Mouse (Mus musculus) heart, postnatal 25 days (tissue): Measurements from ENCODE around the gene Atp13a5. TPM values are rescaled to one million over a fixed set of nuclear protein-coding genes. Genes with fewer than 3 reads are reported as not detected.

Experiments
- DNase-seq: peaks from one replicate; pipeline ENCODE4 v3.0.0; 2022; ENCODE audit warnings: low spot score
- intact Hi-C: fragments of 180-260 bp; cut with DNase I; formaldehyde crosslinking; loops from one replicate; pipeline ENCODE4 v1.15.1; 2025
- total RNA-seq, 2 experiments: library from RNA; stranded (reverse); gene quantifications; 2 replicates each; pipeline ENCODE4 v1.2.3; 2021

Gene Atp13a5
- total RNA-seq, 2 experiments from 2014 or later = not detected

- intact Hi-C loops = no loop called here
- peak; percentile 7 for DNase-seq
Observed at GRCm38 (mm10) chr16:29209605-29210411, 168.7 kb downstream of the Atp13a5 start, which contains the start of gene Hrasls. TSS of gene Hrasls (plus strand) at chr16:29209695.

DNA sequence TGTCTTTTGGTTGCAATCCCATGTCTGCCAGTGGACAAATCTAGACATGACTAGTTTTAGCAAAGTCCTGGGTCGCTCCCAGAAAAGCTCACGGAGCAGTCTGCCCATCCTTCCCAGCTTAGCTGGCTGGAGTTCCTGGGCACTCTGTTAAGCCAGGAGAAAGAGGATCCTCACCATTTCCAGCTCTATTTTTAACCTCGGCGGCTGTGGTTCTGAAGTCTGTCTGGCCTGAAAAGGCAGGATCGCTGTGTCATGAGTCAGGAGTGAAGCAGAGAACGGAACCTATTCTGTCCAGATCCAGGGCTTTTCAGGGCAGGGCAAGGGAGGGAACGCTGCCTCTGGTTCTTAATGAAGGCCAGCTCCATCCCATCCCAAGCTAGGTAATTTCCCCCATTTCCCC is 169.7 kb downstream of the Atp13a5 start:
- DNase-seq = peak; percentile 7
- intact Hi-C loops = no loop called here

DNA sequence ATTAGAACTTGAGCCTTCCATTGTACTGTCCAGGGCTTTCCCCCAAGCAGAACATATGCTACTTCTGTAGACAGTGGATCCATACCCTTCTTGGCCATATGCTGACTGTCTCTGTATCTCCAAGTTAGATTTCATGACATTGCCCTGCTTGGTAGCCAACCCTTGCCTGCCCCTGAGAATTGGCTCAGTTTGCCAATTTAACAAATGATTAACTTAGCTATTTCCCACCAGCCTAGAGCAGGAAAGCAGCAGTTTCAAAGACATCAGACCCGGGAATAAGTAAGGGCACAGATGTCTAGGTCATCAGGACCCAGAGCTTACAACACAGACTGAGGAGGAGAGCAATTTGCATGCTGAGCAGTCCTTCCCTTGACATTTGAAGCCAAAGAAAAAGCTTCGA is 173.0 kb downstream of the Atp13a5 start:
- intact Hi-C loops = no loop called here
- no peak for DNase-seq

DNA sequence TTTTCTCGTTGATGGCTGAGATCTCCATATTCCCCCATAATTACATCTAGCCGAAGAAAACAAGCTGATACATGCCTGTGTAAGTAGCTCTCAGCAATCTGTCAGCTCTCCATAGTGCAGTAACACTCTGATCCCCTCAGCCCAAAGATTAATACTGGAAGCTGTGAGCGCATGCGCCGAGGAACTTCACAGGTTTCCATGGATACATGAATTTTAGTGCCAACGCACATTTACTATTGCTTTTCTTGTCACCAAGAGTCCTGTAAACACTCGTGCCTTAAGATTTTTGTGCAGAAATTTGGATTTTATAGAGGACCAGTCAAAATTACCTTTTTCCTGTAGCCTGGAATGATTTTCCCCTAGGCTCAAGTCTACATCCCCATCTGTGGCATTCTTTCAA is 173.7 kb downstream of the Atp13a5 start:
- intact Hi-C loops = no loop called here
- no peak for DNase-seq

- intact Hi-C loops = no loop called here
- no peak for DNase-seq
Observed at GRCm38 (mm10) chr16:29201146-29201545, 177.4 kb downstream of the Atp13a5 start.

- no peak for DNase-seq
- intact Hi-C loops = no loop called here
Observed at GRCm38 (mm10) chr16:29198461-29198860, 180.1 kb downstream of the Atp13a5 start.

GRCm38 (mm10) chr16:29195156-29195555 is 183.4 kb downstream of the Atp13a5 start:
- intact Hi-C loops = no loop called here

DNA sequence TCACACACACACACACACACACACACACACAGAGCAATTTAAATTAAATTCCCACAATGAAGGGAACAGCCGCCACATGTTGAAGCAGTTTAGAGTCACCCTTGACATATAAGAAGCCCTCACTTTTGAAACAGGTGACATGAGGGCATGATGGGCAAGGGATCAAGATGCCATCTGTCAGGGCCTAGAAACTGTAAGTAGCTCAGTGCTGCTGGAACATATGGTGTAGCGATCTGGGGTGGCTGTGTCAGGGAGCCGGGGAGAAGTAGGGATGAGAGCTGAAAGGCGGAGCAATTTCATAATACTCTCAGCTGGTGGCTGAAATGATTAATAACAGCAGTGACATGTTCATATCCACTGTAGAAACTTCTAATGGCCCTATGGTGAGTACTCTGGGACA is 184.6 kb downstream of the Atp13a5 start:
- no peak for DNase-seq
- intact Hi-C loops = no loop called here

More at GRCm38 (mm10) chr16:29195156-29195555, 183.4 kb downstream of the Atp13a5 start:
- no peak for DNase-seq

DNA sequence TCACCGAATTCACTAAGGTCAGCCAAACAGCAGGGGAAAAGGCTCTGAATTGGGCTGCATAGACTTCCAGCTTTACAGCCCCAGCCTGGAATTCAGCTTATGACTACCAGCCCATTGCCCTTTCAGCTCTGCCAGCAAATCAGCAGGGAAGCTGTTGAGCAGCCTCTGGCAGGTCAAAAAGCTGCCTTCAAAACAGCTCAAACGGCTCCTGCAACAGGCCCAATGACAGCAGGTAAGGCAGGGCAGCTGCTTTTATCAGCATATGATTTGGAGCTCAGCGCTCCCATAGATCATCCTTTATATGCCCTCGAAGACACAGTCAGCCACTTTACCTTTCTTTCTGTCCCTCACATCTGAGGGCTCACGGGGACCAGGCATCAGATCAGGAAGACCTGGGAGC is 185.6 kb downstream of the Atp13a5 start:
- no peak for DNase-seq

More for the DNA sequence above, 185.6 kb downstream of the Atp13a5 start:
- intact Hi-C loops = no loop called here

Other genes starting within 250 kb of the Atp13a5 start
- 10 to 100 TPM; 29.8 to 30.3 TPM for gene Hrasls, start 169.0 kb downstream of the Atp13a5 start, total RNA-seq
- not detected for gene Atp13a4, start 166.1 kb upstream of the Atp13a5 start, total RNA-seq
- gene Opa1, start 200.6 kb upstream of the Atp13a5 start, total RNA-seq = 100 to 1,000 TPM; 147 to 153 TPM